Mouse (Mus musculus): ENCODE results near the gene Icosl. TPM values are rescaled to one million over a fixed set of nuclear protein-coding genes. Genes with fewer than 3 reads are reported as not detected.
"Not testable (repeated sequence)": the region's sequence is repeated elsewhere in the genome, so short reads cannot be mapped to it uniquely, and the experiment has no call there.

Icosl gene
- polyA plus RNA-seq, 1 experiment from 2014 or later: 7.2 TPM

GRCm38 (mm10) chr10:78095954-78096931 is 27.1 kb downstream of the Icosl start:
- ATAC-seq (ENCODE audit: insufficient read depth): no peak
- H3K4me2 ChIP-seq: no peak overlapping the region

GRCm38 (mm10) chr10:78099860-78100259 is 30.8 kb downstream of the Icosl start:
- H3K4me3 ChIP-seq (ENCODE audit: low read depth, low read length); H3K9me3 ChIP-seq (ENCODE audit: low read depth, low read length); H3K27ac ChIP-seq (ENCODE audit: low read depth); H3K9ac ChIP-seq; H3K4me1 ChIP-seq (ENCODE audit: insufficient read depth); H3K36me3 ChIP-seq (ENCODE audit: insufficient read depth); ATAC-seq (ENCODE audit: insufficient read depth); DNase-seq; H3K27me3 ChIP-seq (ENCODE audit: insufficient read depth, low read length); H3K4me2 ChIP-seq: not testable (repeated sequence)

More at GRCm38 (mm10) chr10:78095954-78096931, 27.1 kb downstream of the Icosl start:
- no peak overlapping the region for H3K27ac ChIP-seq (ENCODE audit: low read depth)
- H3K9ac ChIP-seq: no peak overlapping the region
- H3K9me3 ChIP-seq (ENCODE audit: low read depth, low read length): no peaks in the 10 kb centered on the region
- H3K36me3 ChIP-seq (ENCODE audit: insufficient read depth): no peaks in the 10 kb centered on the region
- H3K4me3 ChIP-seq (ENCODE audit: low read depth, low read length): no peak overlapping the region
- 75% methylated on average over 5 of the region's 5 CpGs for WGBS
- no peaks in the 10 kb centered on the region for H3K27me3 ChIP-seq (ENCODE audit: insufficient read depth, low read length)
- TF ChIP-seq CTCF (IDR thresholded peaks at IDR 0.05; ENCODE audit: low read depth): no peak
- DNase-seq: peak; percentile 19
- 0 out of 2 replicates have a peak, but pooled peaks cover under 1% of the 10 kb centered on the region for H3K4me1 ChIP-seq (ENCODE audit: insufficient read depth)

- WGBS: 5% methylated on average over 16 of the region's 16 CpGs
- H3K27me3 ChIP-seq (ENCODE audit: insufficient read depth, low read length): no peaks in the 10 kb centered on the region
- peak; percentile 61 for ATAC-seq (ENCODE audit: insufficient read depth)
- no peaks in the 10 kb centered on the region for H3K9me3 ChIP-seq (ENCODE audit: low read depth, low read length)
- H3K27ac ChIP-seq (ENCODE audit: low read depth): no peak overlapping the region
- TF ChIP-seq CTCF (IDR thresholded peaks at IDR 0.05; ENCODE audit: low read depth): no peak
- no peak overlapping the region for H3K9ac ChIP-seq
- no peaks in the 10 kb centered on the region for H3K36me3 ChIP-seq (ENCODE audit: insufficient read depth)
- peak; percentile 54 for DNase-seq
- H3K4me1 ChIP-seq (ENCODE audit: insufficient read depth): 0 out of 2 replicates have a peak, but pooled peaks cover 3% of the 10 kb centered on the region
- peak overlapping the region; percentile 59 for H3K4me2 ChIP-seq
- H3K4me3 ChIP-seq (ENCODE audit: low read depth, low read length): peak overlapping the region; percentile 14; the same call in 1 of the 2 replicates
Measured at GRCm38 (mm10) chr10:78100989-78101780, 32.1 kb downstream of the Icosl start.

GRCm38 (mm10) chr10:78104555-78105490 is 35.7 kb downstream of the Icosl start:
- peak overlapping the region; percentile 76 for H3K27ac ChIP-seq (ENCODE audit: low read depth)
- no peaks in the 10 kb centered on the region for H3K36me3 ChIP-seq (ENCODE audit: insufficient read depth)
- 0 out of 2 replicates have a peak, but pooled peaks cover 3% of the 10 kb centered on the region for H3K4me1 ChIP-seq (ENCODE audit: insufficient read depth)
- 0 out of 2 replicates have a peak, but pooled peaks have one; percentile 1 for TF ChIP-seq CTCF (IDR thresholded peaks at IDR 0.05; ENCODE audit: low read depth)
- no peak overlapping the region for H3K4me2 ChIP-seq
- no peaks in the 10 kb centered on the region for H3K9me3 ChIP-seq (ENCODE audit: low read depth, low read length)
- H3K4me3 ChIP-seq (ENCODE audit: low read depth, low read length): no peak overlapping the region
- 49% methylated on average over 11 of the region's 11 CpGs for WGBS
- DNase-seq (peak; percentile 70), ATAC-seq (ENCODE audit: insufficient read depth) (peak; percentile 73)
- no peak overlapping the region for H3K9ac ChIP-seq
- no peaks in the 10 kb centered on the region for H3K27me3 ChIP-seq (ENCODE audit: insufficient read depth, low read length)

DNA sequence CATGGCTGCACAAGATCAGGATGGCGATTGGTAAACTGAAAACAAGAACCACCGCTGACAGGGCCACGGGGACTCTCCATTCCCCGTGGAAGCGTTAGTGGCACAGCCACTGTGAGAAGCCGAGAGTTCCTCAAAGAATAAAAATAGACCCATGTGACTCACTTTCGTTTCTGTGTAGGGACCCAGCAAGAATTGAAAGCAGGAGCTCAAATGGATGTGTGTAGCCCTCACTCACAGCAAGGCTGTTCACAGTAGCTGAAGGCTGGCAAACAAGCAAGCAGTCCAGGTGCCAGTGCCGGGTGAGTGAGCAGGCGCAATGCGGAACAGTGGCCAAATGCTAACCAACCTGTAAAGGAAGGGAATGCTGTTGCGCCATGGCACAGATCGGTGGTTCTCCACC is 36.4 kb downstream of the Icosl start:
- no peak overlapping the region for H3K4me2 ChIP-seq
- no peak overlapping the region for H3K9ac ChIP-seq
- H3K4me1 ChIP-seq (ENCODE audit: insufficient read depth): 0 out of 2 replicates have a peak, but pooled peaks cover 3% of the 10 kb centered on the region
- H3K27ac ChIP-seq (ENCODE audit: low read depth): no peak overlapping the region
- H3K4me3 ChIP-seq (ENCODE audit: low read depth, low read length): no peak overlapping the region
- no peak for ATAC-seq (ENCODE audit: insufficient read depth)
- 81% methylated on average over 12 of the region's 12 CpGs for WGBS
- TF ChIP-seq CTCF (IDR thresholded peaks at IDR 0.05; ENCODE audit: low read depth): no peak
- H3K9me3 ChIP-seq (ENCODE audit: low read depth, low read length): no peaks in the 10 kb centered on the region
- no peaks in the 10 kb centered on the region for H3K36me3 ChIP-seq (ENCODE audit: insufficient read depth)
- no peak for DNase-seq
- H3K27me3 ChIP-seq (ENCODE audit: insufficient read depth, low read length): no peaks in the 10 kb centered on the region

GRCm38 (mm10) chr10:78114521-78115092 is 45.5 kb downstream of the Icosl start:
- H3K27me3 ChIP-seq (ENCODE audit: insufficient read depth, low read length): no peaks in the 10 kb centered on the region
- H3K9me3 ChIP-seq (ENCODE audit: low read depth, low read length): peaks cover 3% of the 10 kb centered on the region; the same call in 1 of the 2 replicates
- H3K4me2 ChIP-seq: no peak overlapping the region
- no peaks in the 10 kb centered on the region for H3K36me3 ChIP-seq (ENCODE audit: insufficient read depth)
- DNase-seq (no peak), ATAC-seq (ENCODE audit: insufficient read depth) (no peak)
- no peaks in the 10 kb centered on the region for H3K4me1 ChIP-seq (ENCODE audit: insufficient read depth)
- no peak overlapping the region for H3K4me3 ChIP-seq (ENCODE audit: low read depth, low read length)
- H3K27ac ChIP-seq (ENCODE audit: low read depth): no peak overlapping the region
- H3K9ac ChIP-seq: no peak overlapping the region
- TF ChIP-seq CTCF (IDR thresholded peaks at IDR 0.05; ENCODE audit: low read depth): no peak
- WGBS: 76% methylated on average over 4 of the region's 4 CpGs

Data from lung, embryonic 14.5 days (tissue).